Mouse (Mus musculus) thymus, adult 2 months (tissue): ENCODE measurements around the gene Eif2s1. TPM values are rescaled to one million over a fixed set of nuclear protein-coding genes. Genes with fewer than 3 reads are reported as not detected.

ENCODE experiments used
- DNase-seq: peaks from one replicate; pipeline ENCODE4 v3.0.0; 2021
- H3K27ac ChIP-seq: fragments of 200-500 bp; 2 replicates; pipeline ENCODE4 v1.5.1; 2012; ENCODE audit warnings: low read length, control low read depth; ENCODE audit not compliant: control insufficient read depth, insufficient read depth
- H3K27me3 ChIP-seq: fragments of 200-500 bp; 2 replicates; pipeline ENCODE4 v1.6.1; 2012; ENCODE audit warnings: mild to moderate bottlenecking, low read length, moderate library complexity, mixed read lengths; ENCODE audit not compliant: control insufficient read depth, insufficient read depth
- H3K36me3 ChIP-seq: fragments of 200-500 bp; 2 replicates; pipeline ENCODE4 v1.6.1; 2012; ENCODE audit warnings: mild to moderate bottlenecking, low read length, moderate library complexity; ENCODE audit not compliant: control insufficient read depth, insufficient read depth
- H3K4me1 ChIP-seq: fragments of 200-500 bp; replicated peaks from 2 replicates; pipeline ENCODE4 v1.6.1; 2012; ENCODE audit warnings: low read length; ENCODE audit not compliant: control insufficient read depth, insufficient read depth
- H3K4me3 ChIP-seq: fragments of 200-500 bp; 2 replicates; pipeline ENCODE4 v1.5.1; 2012; ENCODE audit warnings: mild to moderate bottlenecking, low read length, control low read depth, moderate library complexity; ENCODE audit not compliant: control insufficient read depth, insufficient read depth
- CTCF ChIP-seq: fragments of 200-500 bp; IDR thresholded peaks from 2 replicates; pipeline ENCODE4 v1.5.1; 2012; ENCODE audit warnings: mild to moderate bottlenecking, control low read depth, low read length, moderate library complexity, borderline replicate concordance; ENCODE audit not compliant: control insufficient read depth, poor library complexity, insufficient read depth; ENCODE audit errors: extremely low read depth
- POLR2A ChIP-seq: fragments of 200-500 bp; IDR thresholded peaks from 2 replicates; pipeline ENCODE4 v1.6.1; 2012; ENCODE audit warnings: mild to moderate bottlenecking, low read length, control low read depth, moderate library complexity; ENCODE audit not compliant: control insufficient read depth, poor library complexity, insufficient read depth; ENCODE audit errors: extremely low read depth
- whole genome bisulfite sequencing: fragments of 180-500 bp; shearing (Covaris S2); methylation state at CpG from one replicate; pipeline ENCODE4 v1.1.7; 2018; 5-methylcytosine and 5-hydroxymethylcytosine counted together
- polyA plus RNA-seq: library from polyadenylated mRNA; depleted of rRNA; stranded (reverse); fragments of >200 nt; gene quantifications from 2 replicates; pipeline ENCODE4 v1.2.3, GENCODE M21; 2012; rRNA removed

Gene Eif2s1
- polyA plus RNA-seq, 1 experiment = 20.8 TPM

- WGBS = 91% methylated on average over 4 of the region's 4 CpGs
- no peaks in the 10 kb centered on the region for H3K36me3 ChIP-seq
- H3K4me1 ChIP-seq = no peaks in the 10 kb centered on the region
- TF ChIP-seq CTCF (no peak), POLR2A (no peak)
- no peak overlapping the region for H3K27ac ChIP-seq
- no peak overlapping the region for H3K4me3 ChIP-seq
- no peak for DNase-seq
- H3K27me3 ChIP-seq = no peaks in the 10 kb centered on the region
Measured at GRCm38 (mm10) chr12:78936494-78936893, 74.9 kb downstream of the Eif2s1 start.

Other genes with a start within 250 kb of the Eif2s1 start
- gene Fam71d, start 170.3 kb upstream of the Eif2s1 start, polyA plus RNA-seq = not detected in 2 replicates
- gene Mpp5, start 112.9 kb upstream of the Eif2s1 start, polyA plus RNA-seq = 1.7 and 1.8 TPM in 2 replicates
- gene Atp6v1d, start 181 bp upstream of the Eif2s1 start, polyA plus RNA-seq = 19.0 and 28.1 TPM in 2 replicates
- 1.4 and 1.9 TPM in 2 replicates for gene Plek2, start 45.1 kb downstream of the Eif2s1 start, polyA plus RNA-seq
- 82.4 and 82.7 TPM in 2 replicates for gene Tmem229b, start 145.8 kb downstream of the Eif2s1 start, polyA plus RNA-seq
- 0.96 and 1.1 TPM in 2 replicates for gene Plekhh1, start 167.3 kb downstream of the Eif2s1 start, polyA plus RNA-seq
- gene Pigh, start 227.8 kb downstream of the Eif2s1 start, polyA plus RNA-seq = 21.3 and 23.6 TPM in 2 replicates